Mouse (Mus musculus) C2C12 (cell line): ENCODE measurements around the gene Serpinb1a. TPM values are rescaled to one million over a fixed set of nuclear protein-coding genes. Genes with fewer than 3 reads are reported as not detected.

Source experiments
- H3K27me3 ChIP-seq: one replicate; pipeline ENCODE4 v1.6.1; 2011; ENCODE audit not compliant: control insufficient read depth, insufficient read depth, insufficient read length
- H3K36me3 ChIP-seq: one replicate; pipeline ENCODE4 v1.6.1; 2011; ENCODE audit not compliant: control insufficient read depth, insufficient read depth
- H3K4me3 ChIP-seq: one replicate; pipeline ENCODE4 v1.5.1; 2011; ENCODE audit warnings: mild to moderate bottlenecking, control low read depth; ENCODE audit not compliant: poor library complexity, insufficient read depth, severe bottlenecking
- H3K79me2 ChIP-seq: one replicate; pipeline ENCODE4 v1.6.1; 2011; ENCODE audit not compliant: control insufficient read depth, insufficient read depth
- H3K79me3 ChIP-seq: one replicate; pipeline ENCODE4 v1.6.1; 2011; ENCODE audit warnings: low read depth, control low read depth
- H3ac ChIP-seq: one replicate; pipeline ENCODE3; 2011; ENCODE audit warnings: low read depth; ENCODE audit not compliant: control insufficient read depth, insufficient read length
- CEBPB ChIP-seq: IDR thresholded peaks from one replicate; pipeline ENCODE4 v1.6.1; 2011; ENCODE audit warnings: low read depth, mild to moderate bottlenecking, control low read depth, moderate library complexity
- CTCF ChIP-seq: IDR thresholded peaks from one replicate; pipeline ENCODE4 v1.5.1; 2011; ENCODE audit not compliant: control insufficient read depth, insufficient read depth, insufficient read length
- FOSL1 ChIP-seq: IDR thresholded peaks from one replicate; pipeline ENCODE4 v1.8.0; 2011; ENCODE audit warnings: mild to moderate bottlenecking, low read length; ENCODE audit not compliant: poor library complexity, insufficient read depth, severe bottlenecking
- MAX ChIP-seq: IDR thresholded peaks from one replicate; pipeline ENCODE4 v1.6.1; 2011; ENCODE audit warnings: mild to moderate bottlenecking, control low read depth
- MYOD1 ChIP-seq: IDR thresholded peaks from one replicate; pipeline ENCODE4 v1.6.1; 2011; ENCODE audit warnings: low read depth; ENCODE audit not compliant: control insufficient read depth, insufficient read length
- MYOG ChIP-seq: IDR thresholded peaks from one replicate; pipeline ENCODE4 v1.6.1; 2011; ENCODE audit not compliant: control insufficient read depth, insufficient read length; ENCODE audit errors: extremely low read depth
- USF1 ChIP-seq: IDR thresholded peaks from one replicate; pipeline ENCODE4 v1.6.1; 2011; ENCODE audit warnings: low read depth, mild to moderate bottlenecking, control low read depth, moderate library complexity
- polyA plus RNA-seq: library from polyadenylated mRNA; unstranded; fragments of >200 nt; fragmentation: generic; extraction: Trizol; gene quantifications from one replicate; pipeline ENCODE4 v1.2.1, GENCODE M21; 2012; ENCODE audit warnings: missing spikeins

Serpinb1a gene
- polyA plus RNA-seq, 1 experiment, result 5.7 TPM

GRCm38 (mm10) chr13:32806820-32807219, 44.2 kb downstream of the Serpinb1a start:
- TF ChIP-seq USF1 (no peak), MYOG (no peak), CEBPB (no peak), CTCF (no peak), MAX (no peak), FOSL1 (no peak), MYOD1 (no peak)

DNA sequence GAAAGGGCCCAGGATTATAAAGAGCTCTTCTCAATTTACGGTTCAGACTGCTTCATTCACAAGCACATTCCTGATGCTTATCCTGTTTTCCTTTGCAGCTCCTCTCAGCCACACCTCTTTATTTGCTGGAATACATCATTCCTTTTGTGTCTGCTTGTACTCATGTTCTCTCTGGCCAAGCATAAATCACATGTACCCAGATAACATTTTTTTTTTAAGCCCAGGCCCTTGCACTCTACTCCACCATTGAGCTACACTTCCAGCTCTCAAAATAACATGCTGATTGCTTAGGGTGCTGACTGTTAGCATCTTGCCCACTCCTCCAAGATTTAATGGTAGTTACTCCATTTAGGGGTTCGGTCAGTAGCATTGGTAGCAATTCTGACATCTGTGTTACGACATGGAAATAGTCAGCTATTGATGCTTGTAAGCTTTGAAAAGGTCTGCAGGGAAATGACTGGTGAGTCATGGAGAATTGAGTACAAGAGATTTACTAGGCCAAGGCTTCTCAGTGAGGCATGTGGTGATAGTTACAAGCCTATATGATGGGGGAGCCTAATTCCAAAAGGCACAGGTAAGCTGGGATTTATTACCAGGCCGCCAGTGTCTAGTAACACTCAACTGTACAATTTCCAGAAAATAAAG, 47.2 kb downstream of the Serpinb1a start:
- peak overlapping the region; percentile 79 for H3K4me3 ChIP-seq
- peaks cover 30% of the 10 kb centered on the region for H3K79me3 ChIP-seq
- no peak for TF ChIP-seq FOSL1
- TF ChIP-seq MYOG, result no peak
- TF ChIP-seq CEBPB, result no peak
- no peak for TF ChIP-seq CTCF
- no peak for TF ChIP-seq MYOD1
- no peak for TF ChIP-seq MAX
- TF ChIP-seq USF1, result no peak
- H3ac ChIP-seq, result no peak overlapping the region
- H3K36me3 ChIP-seq, result peaks cover 49% of the 10 kb centered on the region
- H3K79me2 ChIP-seq, result peaks cover 56% of the 10 kb centered on the region
- H3K27me3 ChIP-seq, result no peaks in the 10 kb centered on the region

More at GRCm38 (mm10) chr13:32806820-32807219, 44.2 kb downstream of the Serpinb1a start:
- Histone ChIP-seq H3K79me2 (peaks cover 74% of the 10 kb centered on the region), H3K79me3 (peaks cover 32% of the 10 kb centered on the region), H3ac (no peak overlapping the region), H3K36me3 (peaks cover 69% of the 10 kb centered on the region), H3K4me3 (no peak overlapping the region), H3K27me3 (no peaks in the 10 kb centered on the region)

DNA sequence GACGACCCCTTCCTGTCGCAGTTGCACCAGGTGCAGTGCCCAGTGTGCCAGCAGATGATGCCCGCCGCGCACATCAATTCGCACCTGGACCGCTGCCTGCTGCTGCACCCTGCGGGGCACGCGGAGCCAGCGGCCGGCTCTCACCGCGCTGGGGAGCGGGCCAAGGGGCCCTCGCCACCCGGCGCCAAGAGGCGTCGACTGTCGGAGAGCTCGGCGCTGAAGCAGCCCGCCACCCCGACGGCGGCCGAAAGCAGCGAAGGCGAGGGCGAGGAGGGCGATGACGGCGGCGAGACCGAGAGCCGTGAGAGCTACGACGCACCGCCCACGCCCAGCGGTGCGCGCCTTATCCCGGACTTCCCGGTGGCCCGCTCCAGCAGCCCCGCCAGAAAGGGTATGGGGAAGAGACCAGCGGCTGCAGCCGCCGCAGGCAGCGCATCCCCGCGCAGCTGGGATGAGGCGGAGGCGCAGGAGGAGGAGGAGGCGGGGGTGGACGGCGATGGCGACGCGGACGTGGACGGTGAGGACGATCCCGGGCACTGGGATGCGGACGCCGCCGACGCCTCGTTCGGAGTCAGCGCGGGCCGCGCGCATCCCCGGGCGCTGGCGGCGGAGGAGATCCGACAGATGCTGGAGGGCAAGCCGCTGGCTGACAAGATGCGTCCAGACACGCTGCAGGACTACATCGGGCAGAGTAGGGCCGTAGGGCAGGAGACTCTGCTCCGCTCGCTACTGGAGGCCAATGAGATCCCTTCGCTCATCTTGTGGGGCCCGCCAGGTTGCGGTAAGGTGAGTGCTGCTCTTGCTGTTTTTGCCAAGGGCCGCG, 48.5 kb downstream of the Serpinb1a start, which contains the start of gene D930007J09Rik:
TSS of gene D930007J09Rik (minus strand) at position 591 of the 823 bp plus-strand sequence.
- Histone ChIP-seq H3K4me3 (peak within 1 kb of the TSS; percentile 79), H3K79me2 (peaks cover 43% of the 10 kb centered on the region), H3K36me3 (peaks cover 37% of the 10 kb centered on the region), H3K79me3 (peaks cover 27% of the 10 kb centered on the region), H3ac (peak within 1 kb of the TSS; percentile 78), H3K27me3 (no peaks in the 10 kb centered on the region)
- TF ChIP-seq MYOD1, result no peak
- no peak for TF ChIP-seq USF1
- no peak for TF ChIP-seq CEBPB
- TF ChIP-seq CTCF, result no peak
- TF ChIP-seq MAX, result no peak
- TF ChIP-seq FOSL1, result no peak
- no peak for TF ChIP-seq MYOG

GRCm38 (mm10) chr13:32801693-32802221, 49.2 kb downstream of the Serpinb1a start, which contains the start of gene Wrnip1:
TSS of gene Wrnip1 (plus strand) at chr13:32802038.
- Histone ChIP-seq H3K79me2 (peaks cover 36% of the 10 kb centered on the region), H3K36me3 (peaks cover 30% of the 10 kb centered on the region), H3K27me3 (no peaks in the 10 kb centered on the region), H3ac (peak within 1 kb of the TSS; percentile 78), H3K4me3 (peak within 1 kb of the TSS; percentile 79), H3K79me3 (peaks cover 25% of the 10 kb centered on the region)
- TF ChIP-seq FOSL1 (no peak), MYOG (no peak), CEBPB (no peak), USF1 (no peak), MAX (peak; percentile 52), CTCF (peak; percentile 82), MYOD1 (no peak)

DNA sequence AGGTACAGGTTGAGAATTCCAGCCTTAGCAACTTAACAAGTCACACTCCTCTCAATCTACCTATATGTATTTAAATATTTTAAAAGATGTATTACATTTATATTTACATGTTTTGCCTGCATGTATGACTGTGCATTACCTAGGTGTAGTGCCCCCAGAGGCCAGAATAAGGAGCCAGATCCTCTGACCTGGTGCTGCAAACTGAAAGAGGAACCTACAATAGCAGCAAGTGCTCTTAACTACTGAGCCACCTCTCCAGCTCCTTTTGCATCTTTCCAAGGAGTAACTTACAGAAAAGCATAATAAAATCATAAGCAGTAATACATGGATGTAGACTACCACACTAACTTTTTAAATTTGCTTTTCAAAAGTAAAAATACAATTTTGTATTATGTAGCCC, 50.1 kb downstream of the Serpinb1a start:
- Histone ChIP-seq H3K79me2 (peaks cover 34% of the 10 kb centered on the region), H3K4me3 (no peak overlapping the region), H3K27me3 (no peaks in the 10 kb centered on the region), H3ac (no peak overlapping the region), H3K36me3 (peaks cover 21% of the 10 kb centered on the region), H3K79me3 (peaks cover 25% of the 10 kb centered on the region)
- TF ChIP-seq MAX, result no peak
- TF ChIP-seq CTCF, result no peak
- TF ChIP-seq MYOG, result no peak
- no peak for TF ChIP-seq FOSL1
- no peak for TF ChIP-seq MYOD1
- no peak for TF ChIP-seq USF1
- no peak for TF ChIP-seq CEBPB

DNA sequence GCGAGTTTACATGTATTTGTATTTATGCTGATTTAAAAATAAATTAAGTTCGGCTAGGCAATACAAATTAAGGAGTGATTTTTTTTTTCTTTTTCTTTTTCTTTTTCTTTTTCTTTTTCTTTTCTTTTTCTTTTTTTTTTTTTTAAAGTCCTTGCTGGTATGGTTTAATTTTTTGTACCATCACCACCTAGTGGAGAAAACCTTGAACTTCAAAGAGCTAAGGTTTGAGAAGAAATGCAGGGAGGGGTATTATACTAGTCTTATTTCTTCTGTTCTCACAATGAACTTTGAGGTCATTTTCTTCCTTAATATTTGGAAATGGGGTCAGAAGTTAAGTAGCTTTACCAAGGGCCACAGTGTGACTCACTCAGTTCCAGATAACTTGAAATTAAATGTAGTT, 51.9 kb downstream of the Serpinb1a start:
- no peaks in the 10 kb centered on the region for H3K27me3 ChIP-seq
- no peak overlapping the region for H3ac ChIP-seq
- peaks cover 13% of the 10 kb centered on the region for H3K79me3 ChIP-seq
- TF ChIP-seq MYOG, result no peak
- no peak for TF ChIP-seq MAX
- no peak for TF ChIP-seq CTCF
- no peak for TF ChIP-seq USF1
- no peak for TF ChIP-seq MYOD1
- TF ChIP-seq CEBPB, result no peak
- TF ChIP-seq FOSL1, result no peak
- H3K79me2 ChIP-seq, result peaks cover 19% of the 10 kb centered on the region
- H3K36me3 ChIP-seq, result peaks cover 4% of the 10 kb centered on the region
- no peak overlapping the region for H3K4me3 ChIP-seq
